Mouse (Mus musculus): ENCODE measurements around the gene Grk6. TPM values are rescaled to one million over a fixed set of nuclear protein-coding genes. Genes with fewer than 3 reads are reported as not detected.

The Grk6 gene
- polyA plus RNA-seq, 1 experiment: 189 TPM

DNA sequence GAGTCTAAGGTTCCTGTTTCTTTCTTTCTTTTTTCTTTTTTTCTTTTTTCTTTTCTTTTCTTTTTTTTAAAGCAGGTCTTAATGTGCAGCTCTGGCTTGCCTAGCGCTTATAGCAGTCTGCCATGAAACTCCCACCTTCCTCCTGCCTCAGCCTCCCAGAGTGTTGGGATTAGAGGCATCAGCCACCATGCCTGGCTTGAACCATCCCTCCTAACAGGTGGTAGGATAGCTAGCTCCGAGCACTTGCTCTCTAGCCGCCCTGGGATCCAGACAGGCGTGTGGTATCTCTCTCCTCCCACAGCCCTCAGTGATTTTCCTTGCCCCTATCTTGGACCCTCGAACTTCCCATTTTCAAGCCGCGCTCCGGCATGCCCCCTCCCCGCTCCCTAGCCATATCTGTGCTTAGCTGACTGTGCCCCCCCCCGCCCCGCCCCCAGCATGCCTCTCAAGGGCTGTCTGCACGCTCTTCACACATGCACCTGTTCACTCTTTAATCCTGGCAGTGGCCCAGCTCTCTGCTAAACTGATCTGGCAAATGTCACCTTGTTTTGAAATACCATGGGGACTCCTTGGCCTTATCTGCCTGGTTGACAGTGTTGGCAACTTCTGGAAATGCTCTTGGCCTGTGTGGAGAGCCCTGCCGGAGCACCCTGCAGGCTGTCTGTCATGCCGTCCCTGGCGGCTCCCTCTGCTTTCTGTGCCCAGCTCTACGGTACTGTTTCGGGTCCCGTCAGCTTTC is 50.2 kb downstream of the Grk6 start:
- WGBS: 28% methylated on average over 18 of the region's 18 CpGs

DNA sequence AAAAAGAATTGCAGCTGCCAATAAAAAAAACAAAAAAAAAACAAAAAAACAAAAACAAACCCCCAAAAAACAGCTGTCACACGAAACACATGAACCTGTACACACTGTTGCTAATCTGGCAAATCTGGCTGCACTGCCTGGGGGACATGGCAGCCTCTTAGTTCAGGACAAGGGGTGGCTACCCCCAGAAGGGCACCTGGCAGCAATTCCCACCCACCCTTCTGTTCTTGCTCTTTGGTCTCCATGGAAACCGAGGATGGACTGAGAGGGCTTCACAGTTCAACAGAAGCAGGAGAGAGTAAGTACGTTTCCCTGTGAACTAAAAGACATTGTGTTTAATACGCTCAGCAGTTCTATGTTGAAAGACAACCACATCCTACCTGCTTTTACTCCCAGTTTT is 50.8 kb downstream of the Grk6 start:
- DNase-seq (ENCODE audit: low read depth in 1 of 2, low spot score in 2 of 2): no peak
- Histone ChIP-seq H3K27me3 (ENCODE audit: control insufficient read depth, insufficient read depth, low read length) (peaks cover 2% of the 10 kb centered on the region), H3K4me1 (ENCODE audit: control insufficient read depth, insufficient read depth, insufficient read length) (no peaks in the 10 kb centered on the region), H3K27ac (ENCODE audit: insufficient read depth, low read length) (no peak overlapping the region), H3K36me3 (ENCODE audit: control insufficient read depth, insufficient read depth, low read length) (0 out of 2 replicates have a peak, but pooled peaks cover 4% of the 10 kb centered on the region), H3K4me3 (ENCODE audit: extremely low read depth, insufficient read depth, insufficient read length) (no peak overlapping the region)
- WGBS: 82% methylated on average over 4 of the region's 4 CpGs
- TF ChIP-seq CTCF (IDR thresholded peaks at IDR 0.05; ENCODE audit: extremely low read depth, insufficient read depth, insufficient read length, insufficient replicate concordance): no peak
- no peak for TF ChIP-seq POLR2A (IDR thresholded peaks at IDR 0.05; ENCODE audit: low read depth, low read length)

More for the DNA sequence above, 50.2 kb downstream of the Grk6 start:
- DNase-seq (ENCODE audit: low read depth in 1 of 2, low spot score in 2 of 2): no peak
- Histone ChIP-seq H3K27ac (ENCODE audit: insufficient read depth, low read length) (no peak overlapping the region), H3K36me3 (ENCODE audit: control insufficient read depth, insufficient read depth, low read length) (0 out of 2 replicates have a peak, but pooled peaks cover 4% of the 10 kb centered on the region), H3K4me1 (ENCODE audit: control insufficient read depth, insufficient read depth, insufficient read length) (no peaks in the 10 kb centered on the region), H3K27me3 (ENCODE audit: control insufficient read depth, insufficient read depth, low read length) (peaks cover 2% of the 10 kb centered on the region), H3K4me3 (ENCODE audit: extremely low read depth, insufficient read depth, insufficient read length) (no peak overlapping the region)
- TF ChIP-seq CTCF (IDR thresholded peaks at IDR 0.05; ENCODE audit: extremely low read depth, insufficient read depth, insufficient read length, insufficient replicate concordance): no peak
- no peak for TF ChIP-seq POLR2A (IDR thresholded peaks at IDR 0.05; ENCODE audit: low read depth, low read length)

DNA sequence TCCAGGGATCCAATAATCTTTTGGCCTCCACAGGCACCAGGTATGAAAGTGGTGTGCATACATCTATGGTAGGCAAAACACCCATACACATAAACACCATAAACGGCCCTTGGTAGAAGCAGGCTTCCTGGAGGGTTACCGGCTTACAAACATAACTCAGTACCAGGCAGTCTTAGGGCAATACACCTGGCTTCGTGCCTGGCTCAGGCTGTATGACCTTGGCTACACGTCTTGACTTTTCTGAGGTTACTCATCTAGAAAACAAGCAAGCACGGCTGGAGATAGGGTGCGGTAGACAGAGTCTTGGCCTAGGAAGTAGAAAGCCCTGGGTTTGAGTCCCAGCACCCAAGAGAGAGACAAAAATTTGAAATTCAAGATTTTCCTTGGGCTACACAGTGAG is 51.8 kb downstream of the Grk6 start:
- 86% methylated on average over 6 of the region's 6 CpGs for WGBS

DNA sequence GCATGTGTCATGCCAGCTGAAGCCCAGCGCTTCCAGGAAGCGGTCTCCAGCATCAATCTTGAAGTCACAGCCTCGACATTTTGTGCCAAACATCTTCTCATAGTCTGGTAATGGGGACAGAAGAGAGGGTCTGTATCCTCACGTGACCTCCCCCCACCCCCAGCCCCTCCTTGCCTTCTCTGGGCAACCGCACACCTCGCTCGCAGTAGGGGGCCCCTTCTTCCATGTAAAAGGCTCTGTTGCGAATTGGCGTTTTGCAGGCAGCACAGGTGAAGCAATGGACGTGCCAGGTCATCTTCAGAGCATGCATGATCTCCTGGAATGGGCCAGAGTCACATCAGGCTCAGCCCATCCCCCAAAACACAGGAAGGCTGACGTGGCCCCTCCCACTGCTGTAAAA is 54.0 kb downstream of the Grk6 start:
- H3K36me3 ChIP-seq (ENCODE audit: control insufficient read depth, insufficient read depth, low read length): peaks cover 11% of the 10 kb centered on the region; the same call in 1 of the 2 replicates
- H3K4me1 ChIP-seq (ENCODE audit: control insufficient read depth, insufficient read depth, insufficient read length): no peaks in the 10 kb centered on the region
- WGBS: 86% methylated on average over 11 of the region's 11 CpGs
- no peak for DNase-seq (ENCODE audit: low read depth in 1 of 2, low spot score in 2 of 2)
- H3K4me3 ChIP-seq (ENCODE audit: extremely low read depth, insufficient read depth, insufficient read length): no peak overlapping the region
- no peak for TF ChIP-seq CTCF (IDR thresholded peaks at IDR 0.05; ENCODE audit: extremely low read depth, insufficient read depth, insufficient read length, insufficient replicate concordance)
- no peak for TF ChIP-seq POLR2A (IDR thresholded peaks at IDR 0.05; ENCODE audit: low read depth, low read length)
- no peaks in the 10 kb centered on the region; the same call in 1 of the 2 replicates for H3K27me3 ChIP-seq (ENCODE audit: control insufficient read depth, insufficient read depth, low read length)
- no peak overlapping the region for H3K27ac ChIP-seq (ENCODE audit: insufficient read depth, low read length)

More for the DNA sequence above, 51.8 kb downstream of the Grk6 start:
- H3K4me1 ChIP-seq (ENCODE audit: control insufficient read depth, insufficient read depth, insufficient read length): no peaks in the 10 kb centered on the region
- DNase-seq (ENCODE audit: low read depth in 1 of 2, low spot score in 2 of 2): no peak
- no peak overlapping the region for H3K4me3 ChIP-seq (ENCODE audit: extremely low read depth, insufficient read depth, insufficient read length)
- no peak overlapping the region for H3K27ac ChIP-seq (ENCODE audit: insufficient read depth, low read length)
- 0 out of 2 replicates have a peak, but pooled peaks cover 4% of the 10 kb centered on the region for H3K36me3 ChIP-seq (ENCODE audit: control insufficient read depth, insufficient read depth, low read length)
- H3K27me3 ChIP-seq (ENCODE audit: control insufficient read depth, insufficient read depth, low read length): peaks cover 2% of the 10 kb centered on the region
- TF ChIP-seq POLR2A (IDR thresholded peaks at IDR 0.05; ENCODE audit: low read depth, low read length): no peak
- TF ChIP-seq CTCF (IDR thresholded peaks at IDR 0.05; ENCODE audit: extremely low read depth, insufficient read depth, insufficient read length, insufficient replicate concordance): no peak

DNA sequence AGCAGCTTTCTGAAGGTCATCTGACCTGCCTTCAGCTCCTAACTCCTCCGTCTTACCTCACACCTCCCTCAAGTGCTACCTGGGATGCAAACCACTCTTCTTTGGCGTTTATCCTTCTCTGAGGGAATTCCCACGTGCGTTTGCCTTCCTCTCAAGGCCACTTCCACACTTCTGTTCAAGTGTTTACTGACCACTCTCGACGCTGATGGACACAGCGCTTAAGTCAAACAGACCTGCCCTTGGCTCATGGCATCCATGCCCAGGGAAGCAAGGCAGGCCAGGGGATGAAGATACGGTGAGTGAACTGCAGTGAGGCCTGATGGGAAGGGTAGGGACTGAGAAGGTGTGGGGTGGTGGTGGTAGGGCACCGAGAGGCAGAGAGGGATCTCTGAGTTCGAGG is 55.7 kb downstream of the Grk6 start:
- Histone ChIP-seq H3K36me3 (ENCODE audit: control insufficient read depth, insufficient read depth, low read length) (peaks cover 17% of the 10 kb centered on the region), H3K4me3 (ENCODE audit: extremely low read depth, insufficient read depth, insufficient read length) (no peak overlapping the region), H3K4me1 (ENCODE audit: control insufficient read depth, insufficient read depth, insufficient read length) (no peaks in the 10 kb centered on the region), H3K27me3 (ENCODE audit: control insufficient read depth, insufficient read depth, low read length) (no peaks in the 10 kb centered on the region), H3K27ac (ENCODE audit: insufficient read depth, low read length) (no peak overlapping the region)
- 88% methylated on average over 10 of the region's 10 CpGs for WGBS
- DNase-seq (ENCODE audit: low read depth in 1 of 2, low spot score in 2 of 2): no peak
- no peak for TF ChIP-seq POLR2A (IDR thresholded peaks at IDR 0.05; ENCODE audit: low read depth, low read length)
- TF ChIP-seq CTCF (IDR thresholded peaks at IDR 0.05; ENCODE audit: extremely low read depth, insufficient read depth, insufficient read length, insufficient replicate concordance): no peak

DNA sequence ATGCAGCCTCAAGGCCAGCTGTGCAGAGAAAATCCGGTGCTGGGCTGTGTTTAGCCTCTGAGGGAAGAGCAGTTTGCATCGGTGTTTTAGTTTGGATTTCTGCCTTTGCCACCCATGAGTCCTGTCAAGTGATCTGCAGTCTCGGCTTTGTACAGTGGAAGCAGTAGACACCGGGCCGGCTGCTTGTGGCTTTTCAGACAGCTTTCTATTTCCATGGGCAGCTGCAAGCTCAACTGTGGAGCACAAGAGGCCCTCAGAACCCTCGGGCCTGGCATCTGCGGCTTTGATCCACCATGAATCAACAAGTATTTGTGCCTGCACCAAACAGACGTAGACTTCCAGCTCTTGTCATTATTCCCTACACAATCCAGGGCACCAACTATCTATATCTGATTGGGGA is 57.5 kb downstream of the Grk6 start:
- Histone ChIP-seq H3K27me3 (ENCODE audit: control insufficient read depth, insufficient read depth, low read length) (no peaks in the 10 kb centered on the region), H3K27ac (ENCODE audit: insufficient read depth, low read length) (no peak overlapping the region), H3K4me3 (ENCODE audit: extremely low read depth, insufficient read depth, insufficient read length) (no peak overlapping the region), H3K4me1 (ENCODE audit: control insufficient read depth, insufficient read depth, insufficient read length) (no peaks in the 10 kb centered on the region), H3K36me3 (ENCODE audit: control insufficient read depth, insufficient read depth, low read length) (peaks cover 27% of the 10 kb centered on the region)
- TF ChIP-seq CTCF (IDR thresholded peaks at IDR 0.05; ENCODE audit: extremely low read depth, insufficient read depth, insufficient read length, insufficient replicate concordance) (no peak), POLR2A (IDR thresholded peaks at IDR 0.05; ENCODE audit: low read depth, low read length) (no peak)
- WGBS: 71% methylated on average over 8 of the region's 8 CpGs
- DNase-seq (ENCODE audit: low read depth in 1 of 2, low spot score in 2 of 2): no peak

DNA sequence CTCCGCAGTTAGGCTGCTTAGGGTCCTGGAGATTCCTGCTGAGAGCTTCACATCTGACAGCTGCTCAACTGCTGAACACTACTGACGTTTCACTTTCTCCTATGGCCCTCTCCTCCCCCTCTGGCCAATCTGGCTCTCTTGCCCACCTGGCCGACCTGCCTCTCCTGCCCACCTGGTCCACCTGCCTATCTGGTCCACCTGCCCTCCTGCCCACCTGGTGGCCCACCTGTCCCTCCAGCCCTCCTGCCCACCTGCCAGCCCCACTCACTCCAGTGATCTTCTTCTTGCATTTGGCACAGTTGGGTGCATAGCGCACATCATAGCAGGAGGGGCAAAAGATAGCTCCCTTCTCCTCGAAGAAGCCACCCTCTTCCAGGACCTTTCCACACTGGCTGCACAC is 59.5 kb downstream of the Grk6 start:
- Histone ChIP-seq H3K27me3 (ENCODE audit: control insufficient read depth, insufficient read depth, low read length) (no peaks in the 10 kb centered on the region), H3K27ac (ENCODE audit: insufficient read depth, low read length) (no peak overlapping the region), H3K4me1 (ENCODE audit: control insufficient read depth, insufficient read depth, insufficient read length) (no peaks in the 10 kb centered on the region), H3K4me3 (ENCODE audit: extremely low read depth, insufficient read depth, insufficient read length) (no peak overlapping the region), H3K36me3 (ENCODE audit: control insufficient read depth, insufficient read depth, low read length) (peaks cover 36% of the 10 kb centered on the region)
- 87% methylated on average over 5 of the region's 5 CpGs for WGBS
- TF ChIP-seq POLR2A (IDR thresholded peaks at IDR 0.05; ENCODE audit: low read depth, low read length) (no peak), CTCF (IDR thresholded peaks at IDR 0.05; ENCODE audit: extremely low read depth, insufficient read depth, insufficient read length, insufficient replicate concordance) (no peak)
- DNase-seq (ENCODE audit: low read depth in 1 of 2, low spot score in 2 of 2): no peak
